Mouse (Mus musculus): ENCODE measurements around the gene Ckmt1. TPM values are rescaled to one million over a fixed set of nuclear protein-coding genes. Genes with fewer than 3 reads are reported as not detected.

Ckmt1 gene
- polyA plus RNA-seq, 1 experiment from 2014 or later = 2.0 TPM

Other genes starting within 250 kb of the Ckmt1 start
- not detected in 2 replicates for gene Tgm7, start 247.9 kb upstream of the Ckmt1 start, polyA plus RNA-seq (2014; fragmentation: Nextera tagmentation; extraction: Ambion mirVana)
- 23.0 and 24.6 TPM in 2 replicates for gene Adal, start 217.3 kb upstream of the Ckmt1 start, polyA plus RNA-seq (2014; fragmentation: Nextera tagmentation; extraction: Ambion mirVana)
- 19.6 and 22.6 TPM in 2 replicates for gene Lcmt2, start 217.1 kb upstream of the Ckmt1 start, polyA plus RNA-seq (2014; fragmentation: Nextera tagmentation; extraction: Ambion mirVana)
- 67.2 and 72.9 TPM in 2 replicates for gene Tubgcp4, start 187.1 kb upstream of the Ckmt1 start, polyA plus RNA-seq (2014; fragmentation: Nextera tagmentation; extraction: Ambion mirVana)
- 11.7 and 12.6 TPM in 2 replicates for gene Zscan29, start 186.6 kb upstream of the Ckmt1 start, polyA plus RNA-seq (2014; fragmentation: Nextera tagmentation; extraction: Ambion mirVana)
- 104 TPM in 2 replicates for gene Trp53bp1, start 86.3 kb upstream of the Ckmt1 start, polyA plus RNA-seq (2014; fragmentation: Nextera tagmentation; extraction: Ambion mirVana)
- 2.9 and 3.6 TPM in 2 replicates for gene Map1a, start 68.1 kb upstream of the Ckmt1 start, polyA plus RNA-seq (2014; fragmentation: Nextera tagmentation; extraction: Ambion mirVana)
- gene Ppip5k1, start 2.3 kb upstream of the Ckmt1 start, polyA plus RNA-seq (2014; fragmentation: Nextera tagmentation; extraction: Ambion mirVana) = 8.5 and 8.6 TPM in 2 replicates
- gene Strc, start 29.5 kb downstream of the Ckmt1 start, polyA plus RNA-seq (2014; fragmentation: Nextera tagmentation; extraction: Ambion mirVana) = not detected in 2 replicates
- gene Pdia3, start 56.1 kb downstream of the Ckmt1 start, polyA plus RNA-seq (2014; fragmentation: Nextera tagmentation; extraction: Ambion mirVana) = 540 and 632 TPM in 2 replicates
- 1.7 and 2.0 TPM in 2 replicates for gene Catsper2, start 56.1 kb downstream of the Ckmt1 start, polyA plus RNA-seq (2014; fragmentation: Nextera tagmentation; extraction: Ambion mirVana)
- gene Ell3, start 86.6 kb downstream of the Ckmt1 start, polyA plus RNA-seq (2014; fragmentation: Nextera tagmentation; extraction: Ambion mirVana) = 9.6 and 9.7 TPM in 2 replicates
- gene Serf2, start 91.5 kb downstream of the Ckmt1 start, polyA plus RNA-seq (2014; fragmentation: Nextera tagmentation; extraction: Ambion mirVana) = 538 and 540 TPM in 2 replicates
- gene Hypk, start 95.6 kb downstream of the Ckmt1 start, polyA plus RNA-seq (2014; fragmentation: Nextera tagmentation; extraction: Ambion mirVana) = 122 and 124 TPM in 2 replicates
- 0.12 and 0.37 TPM in 2 replicates for gene Serinc4, start 99.1 kb downstream of the Ckmt1 start, polyA plus RNA-seq (2014; fragmentation: Nextera tagmentation; extraction: Ambion mirVana)
- gene Mfap1b, start 116.4 kb downstream of the Ckmt1 start, polyA plus RNA-seq (2014; fragmentation: Nextera tagmentation; extraction: Ambion mirVana) = 66.2 and 67.3 TPM in 2 replicates
- 33.7 and 37.2 TPM in 2 replicates for gene Mfap1a, start 149.0 kb downstream of the Ckmt1 start, polyA plus RNA-seq (2014; fragmentation: Nextera tagmentation; extraction: Ambion mirVana)
- gene Wdr76, start 149.0 kb downstream of the Ckmt1 start, polyA plus RNA-seq (2014; fragmentation: Nextera tagmentation; extraction: Ambion mirVana) = 10.0 and 10.4 TPM in 2 replicates

Measured in limb, embryonic 11.5 days (tissue).